Mouse (Mus musculus): ENCODE measurements around the gene Aqp1.

The Aqp1 gene

DNA sequence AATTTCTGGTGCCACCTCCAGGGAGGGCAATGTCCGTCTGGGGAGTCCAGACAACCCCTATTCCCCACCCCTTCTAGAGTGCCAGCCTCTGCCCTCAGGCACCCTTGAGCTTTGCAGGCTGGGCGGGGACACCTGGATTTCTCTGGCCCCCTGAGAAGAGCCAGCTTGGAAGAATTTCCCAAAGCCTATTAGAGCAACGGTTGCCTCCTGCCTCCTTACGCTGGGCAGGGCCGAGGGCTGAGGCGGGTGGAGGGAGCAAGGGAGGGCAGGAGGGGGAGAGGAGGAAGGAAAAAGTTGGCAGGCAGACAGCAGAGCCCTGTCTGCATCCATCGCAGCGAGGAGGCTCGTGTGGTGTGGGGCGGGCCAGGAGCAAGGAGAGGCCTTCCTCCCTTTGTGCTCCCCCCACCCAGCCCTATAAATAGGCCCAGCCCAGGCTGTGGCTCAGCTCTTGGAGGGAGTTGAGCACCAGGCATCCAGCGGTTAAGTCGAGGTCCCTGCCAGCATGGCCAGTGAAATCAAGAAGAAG, at the start of gene Aqp1:
Aqp1 (plus strand) TSS at position 444 of the 526 bp plus-strand sequence.
- DNase-seq, result peak; percentile 74 to 84

- DNase-seq, result peak in 1 of 2 experiments; percentile 39
Measured at GRCm38 (mm10) chr6:55288007-55288602, 48.1 kb upstream of the Aqp1 start.

DNA sequence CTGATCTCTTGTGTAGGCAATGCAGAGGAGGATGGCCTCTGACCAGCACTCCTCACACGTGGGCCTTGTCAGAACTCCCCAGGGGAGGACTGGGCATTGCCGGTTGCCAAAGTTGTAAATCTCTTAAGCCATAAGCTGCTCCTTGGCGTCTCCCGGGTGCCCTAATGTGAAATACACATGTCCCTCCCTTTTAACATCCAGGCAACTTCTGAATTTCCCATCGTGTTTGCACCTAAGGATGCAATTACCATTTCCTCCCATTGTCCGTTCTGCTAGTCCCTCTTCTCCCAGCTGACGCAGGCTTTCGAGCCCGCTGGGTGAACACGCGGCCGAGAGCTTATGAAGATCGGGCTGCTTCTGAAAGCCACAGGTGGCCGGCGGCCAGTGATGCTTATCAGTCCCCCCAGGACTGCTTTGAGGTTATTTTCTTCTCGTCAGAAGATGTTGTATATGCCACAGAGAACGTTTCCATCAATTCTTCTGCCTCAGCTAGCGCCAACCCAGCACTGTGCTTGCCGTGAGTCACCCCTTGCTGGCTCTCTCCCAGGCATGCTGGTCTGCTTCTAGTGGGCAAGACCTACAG, 41.6 kb upstream of the Aqp1 start:
- DNase-seq, result peak; percentile 45 to 65

GRCm38 (mm10) chr6:55295325-55295724, 40.9 kb upstream of the Aqp1 start:
- DNase-seq, result no peak

GRCm38 (mm10) chr6:55299482-55299881, 36.8 kb upstream of the Aqp1 start:
- no peak for DNase-seq

DNA sequence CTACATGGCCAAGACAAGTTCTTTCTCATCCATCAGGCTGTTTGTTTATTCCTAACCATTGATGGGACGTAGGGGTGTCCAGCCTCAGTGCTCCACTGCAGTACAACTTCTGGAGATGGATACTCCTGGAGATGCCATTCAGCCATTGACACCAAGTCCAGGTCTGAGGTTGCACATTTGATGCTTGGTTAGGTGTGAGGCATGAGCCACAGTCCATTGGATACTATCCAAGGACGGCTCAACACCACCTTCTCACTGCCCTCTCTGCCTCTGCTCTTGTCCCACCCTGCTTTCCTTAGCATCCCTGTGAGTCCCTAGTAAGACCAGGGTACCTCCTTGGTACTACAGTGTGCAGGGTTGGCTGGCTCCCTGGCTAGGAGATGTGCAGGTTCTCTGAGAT, 36.3 kb upstream of the Aqp1 start:
- no peak for DNase-seq

DNA sequence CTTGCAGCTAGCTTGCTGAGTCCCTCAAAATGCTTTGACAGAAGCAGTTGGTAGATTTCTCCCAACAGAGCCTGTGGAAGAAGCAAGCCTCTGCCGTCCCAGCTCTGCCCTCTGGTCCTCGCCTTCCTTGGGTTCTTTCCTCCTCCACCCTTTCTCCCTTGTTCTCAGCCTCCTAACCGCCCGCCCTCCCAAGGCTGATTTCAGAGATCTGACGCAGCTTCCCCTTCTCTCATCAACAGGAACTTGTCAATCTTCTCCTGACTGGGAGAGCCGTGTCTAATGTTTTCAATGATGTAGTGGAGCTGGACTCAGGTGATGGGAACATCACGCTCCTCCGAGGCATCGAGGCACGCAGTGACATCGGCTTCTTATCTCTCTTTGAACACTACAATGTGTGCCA, 35.5 kb upstream of the Aqp1 start:
- DNase-seq, result no peak

DNA sequence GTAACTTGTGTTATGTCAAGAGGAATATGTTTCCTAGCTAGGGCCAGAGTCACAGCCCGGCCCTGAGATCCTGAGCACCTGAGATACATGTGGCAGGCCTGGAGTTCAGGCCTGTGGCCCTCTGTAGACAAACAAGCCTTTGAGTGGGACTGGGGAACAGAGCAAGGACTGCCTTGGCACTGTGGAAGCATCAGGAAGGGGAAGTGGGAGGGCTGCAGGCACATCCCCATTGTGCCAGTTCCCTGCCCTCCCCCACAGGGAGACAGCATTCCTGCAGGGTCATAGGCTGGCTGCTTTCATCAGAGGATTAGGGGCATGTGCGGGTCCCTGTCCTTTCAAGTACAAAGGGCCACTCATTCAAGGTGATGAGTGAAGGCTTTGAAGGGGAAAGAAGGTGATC, 26.1 kb upstream of the Aqp1 start:
- no peak for DNase-seq

GRCm38 (mm10) chr6:55311962-55312361, 24.3 kb upstream of the Aqp1 start:
- no peak for DNase-seq

GRCm38 (mm10) chr6:55313893-55314292, 22.3 kb upstream of the Aqp1 start:
- no peak for DNase-seq

- DNase-seq, result no peak
Measured at GRCm38 (mm10) chr6:55314628-55315027, 21.6 kb upstream of the Aqp1 start.

- DNase-seq, result no peak
Measured at GRCm38 (mm10) chr6:55318597-55318996, 17.6 kb upstream of the Aqp1 start.

DNA sequence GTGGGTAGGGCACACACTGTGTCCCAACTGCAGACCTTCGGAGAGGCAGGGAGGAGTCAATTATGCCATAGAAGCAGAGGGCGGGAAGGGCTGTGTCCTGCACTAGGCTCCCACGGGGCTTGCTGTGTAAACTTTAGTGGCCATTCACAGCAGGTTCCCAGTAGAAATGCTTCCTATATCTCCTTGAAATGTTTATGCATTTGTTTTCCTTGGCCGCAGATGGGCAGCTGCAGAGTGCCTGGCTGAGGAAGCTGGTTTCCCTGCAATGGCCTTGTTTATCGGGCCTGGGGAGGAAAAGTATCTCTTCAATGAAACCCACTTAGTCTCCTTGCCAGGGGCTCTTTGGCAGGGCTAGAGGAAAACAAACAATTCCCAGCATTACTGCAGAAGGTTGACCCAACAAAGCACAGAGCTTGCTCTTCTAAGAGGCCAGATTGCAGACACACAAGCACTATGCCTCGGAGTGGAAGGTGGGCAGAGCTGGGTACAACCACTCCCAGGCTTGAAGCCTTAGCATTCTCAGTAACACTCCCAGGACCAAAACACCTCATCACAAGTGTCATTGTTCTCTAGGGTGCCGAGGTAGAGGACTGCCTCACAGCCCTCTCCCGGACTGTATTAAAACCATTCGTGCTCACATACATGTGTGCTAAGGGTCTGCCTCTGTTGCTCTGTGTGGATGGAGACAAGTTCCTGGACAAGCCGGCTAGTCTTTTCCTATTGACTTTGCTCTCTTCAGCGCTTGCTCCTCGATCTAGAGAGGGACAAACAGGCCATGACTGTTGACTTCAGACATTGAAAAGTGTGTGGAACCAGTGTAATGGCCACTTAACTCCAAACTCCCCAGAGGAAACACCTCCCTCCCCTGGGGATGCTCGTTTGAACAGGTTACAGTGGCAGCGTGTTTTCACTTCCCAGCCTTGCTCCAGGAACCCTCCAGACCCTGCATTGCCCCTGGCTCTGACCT, 16.4 kb upstream of the Aqp1 start:
- DNase-seq, result no peak

- no peak for DNase-seq
Measured at GRCm38 (mm10) chr6:55320894-55321293, 15.3 kb upstream of the Aqp1 start.

DNA sequence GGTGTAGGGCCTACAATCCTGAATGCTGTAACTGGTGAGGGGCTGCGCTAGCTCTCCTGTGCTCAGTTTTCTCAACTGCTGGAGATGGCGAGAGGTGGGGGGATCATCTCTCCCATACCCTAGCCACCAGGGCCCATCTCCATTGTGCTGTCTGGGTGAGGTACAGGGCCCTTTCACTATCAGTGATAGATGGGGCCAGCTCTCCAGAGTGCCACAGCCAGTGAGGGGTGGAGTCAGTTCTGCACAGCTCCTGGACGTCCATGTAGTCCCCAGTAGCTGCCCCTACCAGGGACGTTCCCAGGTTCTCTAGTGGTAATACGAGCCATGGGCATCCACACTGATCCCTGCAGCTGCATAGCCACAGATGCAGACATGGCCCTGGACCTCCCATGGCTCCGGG, 14.7 kb upstream of the Aqp1 start:
- no peak for DNase-seq

GRCm38 (mm10) chr6:55322980-55323379, 13.3 kb upstream of the Aqp1 start:
- no peak for DNase-seq

DNA sequence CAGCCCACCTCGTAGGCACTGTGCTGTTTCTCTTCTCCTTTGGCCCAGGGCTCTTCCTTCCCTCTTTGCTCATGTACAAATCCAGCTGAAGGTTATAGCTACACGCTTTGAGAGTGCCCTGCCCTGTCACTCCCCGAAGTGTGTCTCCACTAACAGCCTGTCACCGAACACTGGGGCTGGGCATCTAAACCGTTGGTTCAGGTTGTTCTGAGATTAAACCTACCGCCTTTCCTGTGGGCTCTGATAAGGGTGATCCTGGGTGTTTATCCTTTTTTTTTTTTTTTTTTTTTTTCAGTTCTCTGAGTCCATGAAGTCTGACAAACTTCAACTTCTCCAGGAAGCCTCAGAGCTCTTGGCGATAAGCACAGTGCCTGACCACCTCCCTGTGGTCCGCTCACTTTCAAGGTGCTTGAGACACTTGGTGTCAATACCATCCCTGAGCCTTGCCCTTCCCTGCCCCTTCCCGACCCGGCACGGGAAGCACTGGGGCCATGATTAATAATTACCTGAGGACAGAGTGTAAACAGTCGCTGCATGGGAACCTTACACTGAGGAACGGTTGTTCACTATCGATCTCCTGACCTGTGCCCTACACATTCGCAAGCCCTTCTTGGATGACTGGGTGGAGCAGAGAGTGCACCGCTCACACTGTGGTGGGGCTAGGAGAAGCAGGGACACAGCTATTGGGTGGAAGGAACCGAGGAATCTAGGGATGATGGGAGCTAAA, 12.2 kb upstream of the Aqp1 start:
- peak; percentile 18 to 53 for DNase-seq

DNA sequence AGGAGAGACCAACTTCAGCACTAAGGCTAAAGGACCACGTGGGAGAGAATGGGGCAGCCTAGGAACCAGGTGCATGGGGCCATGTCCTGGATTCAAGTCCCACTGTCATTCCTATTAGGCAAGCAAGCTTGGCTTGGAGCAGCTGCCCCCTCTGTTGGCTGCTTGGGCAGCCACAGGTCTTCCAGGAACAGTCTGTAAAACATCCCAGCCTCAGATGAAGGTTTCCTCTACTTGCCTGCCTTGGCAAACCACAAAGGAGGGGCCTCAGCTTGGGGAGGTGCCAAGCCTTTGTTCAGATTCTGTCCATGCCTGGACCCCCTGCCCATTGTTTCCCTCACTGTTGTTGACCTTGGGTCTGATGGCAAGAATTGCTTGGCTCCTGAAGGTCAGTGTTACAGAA, 11.4 kb upstream of the Aqp1 start:
- DNase-seq, result no peak

DNA sequence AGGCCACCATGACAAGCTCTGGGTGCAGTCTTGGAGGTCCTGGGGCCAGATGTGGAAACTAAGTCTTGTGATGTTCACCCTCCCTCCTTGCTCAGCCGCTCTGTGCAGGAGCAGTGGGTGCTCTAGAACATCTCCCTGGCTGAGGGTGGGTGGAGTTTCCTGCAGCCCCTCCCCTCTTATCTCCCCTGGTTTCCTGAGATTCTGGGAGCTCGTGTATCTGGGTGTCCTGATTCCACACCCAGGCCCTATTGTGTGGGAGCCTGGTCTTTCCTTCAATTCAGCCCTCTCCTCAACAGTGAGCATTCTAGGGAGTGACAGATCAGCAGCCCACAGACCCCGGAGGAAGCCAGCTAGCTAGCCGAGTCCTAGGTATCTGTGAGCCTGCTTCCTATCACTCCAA, 9.9 kb upstream of the Aqp1 start:
- no peak for DNase-seq

GRCm38 (mm10) chr6:55327326-55327725, 8.9 kb upstream of the Aqp1 start:
- DNase-seq, result no peak

DNA sequence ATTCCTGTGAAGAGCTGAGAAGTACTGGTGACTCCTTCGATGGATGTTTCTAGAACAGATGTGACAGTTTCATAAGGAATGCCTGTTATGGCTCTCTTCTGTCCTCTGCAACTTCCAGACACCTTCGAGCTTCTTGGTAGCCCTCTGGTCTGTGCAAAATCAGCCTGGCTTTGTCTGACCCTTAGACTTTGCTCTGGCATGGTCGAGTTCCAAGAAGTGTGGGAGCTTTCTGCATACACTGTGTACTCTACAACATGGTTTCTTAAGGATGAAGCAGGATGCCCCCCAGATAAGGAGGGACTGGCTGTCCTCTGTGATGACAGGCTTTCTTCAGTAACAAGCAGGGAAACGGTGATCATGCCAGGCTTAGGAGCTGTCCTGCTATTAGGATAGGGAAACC, 8.1 kb upstream of the Aqp1 start:
- no peak for DNase-seq

DNA sequence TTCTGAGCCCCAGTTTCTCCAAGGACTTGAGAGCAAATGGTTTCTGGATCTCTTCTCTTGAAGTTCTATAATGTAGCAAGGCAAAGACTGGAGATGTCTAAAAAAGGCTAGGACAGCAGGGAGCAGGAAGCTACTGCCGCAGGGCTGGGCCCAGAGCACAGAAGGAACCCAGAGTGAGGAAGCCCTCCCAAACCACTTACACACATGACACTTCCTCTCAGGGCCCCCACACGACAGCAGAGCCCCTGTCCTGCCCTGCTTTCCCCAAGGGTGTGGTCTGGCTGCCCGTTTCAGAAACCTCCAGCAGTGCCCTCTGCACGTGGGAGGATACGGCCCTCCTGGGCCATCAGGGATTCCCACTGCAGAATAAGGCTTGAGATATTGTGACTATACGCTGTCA, 4.9 kb upstream of the Aqp1 start:
- DNase-seq, result no peak

Data from kidney, postnatal 4 days (tissue).